Mouse (Mus musculus): ENCODE data around the gene Plet1.

Gene Plet1

DNA sequence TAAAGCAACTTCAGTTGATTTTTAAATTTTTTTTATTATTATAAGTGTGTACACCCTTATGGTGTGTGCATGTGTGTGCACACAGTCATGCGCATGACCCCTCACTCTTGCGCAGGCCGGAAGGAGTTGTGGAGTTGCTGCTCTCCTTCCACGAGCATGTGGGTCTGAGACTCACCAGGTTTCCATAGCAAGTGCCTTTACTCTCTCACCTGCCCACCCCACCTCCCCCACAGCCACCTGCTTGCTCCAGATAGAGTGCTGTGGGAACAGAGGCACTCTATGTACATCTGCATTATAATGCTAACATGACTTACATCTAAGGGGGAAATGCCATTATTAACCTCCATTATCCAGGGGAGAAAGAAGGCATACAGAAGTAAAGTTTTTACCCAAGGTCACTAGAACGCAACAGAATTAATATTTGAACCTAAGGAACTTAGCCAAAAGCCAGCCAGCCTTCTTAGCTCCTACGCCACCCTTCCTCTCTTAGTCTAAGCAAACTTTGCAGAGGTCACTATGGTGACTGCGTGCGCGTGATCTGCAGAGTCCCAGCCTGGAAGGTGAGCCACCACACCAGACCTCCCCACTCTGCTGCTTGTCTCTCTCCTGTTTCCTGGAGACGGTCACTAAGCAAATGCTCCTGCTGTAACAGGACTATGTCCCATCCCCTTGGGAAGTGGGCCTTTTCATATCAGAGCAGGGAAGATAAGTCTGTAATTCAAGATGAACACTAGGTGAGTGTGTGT, 1.3 kb downstream of the Plet1 start:
- DNase-seq (ENCODE audit: low spot score in 2 of 2), result no peak

DNA sequence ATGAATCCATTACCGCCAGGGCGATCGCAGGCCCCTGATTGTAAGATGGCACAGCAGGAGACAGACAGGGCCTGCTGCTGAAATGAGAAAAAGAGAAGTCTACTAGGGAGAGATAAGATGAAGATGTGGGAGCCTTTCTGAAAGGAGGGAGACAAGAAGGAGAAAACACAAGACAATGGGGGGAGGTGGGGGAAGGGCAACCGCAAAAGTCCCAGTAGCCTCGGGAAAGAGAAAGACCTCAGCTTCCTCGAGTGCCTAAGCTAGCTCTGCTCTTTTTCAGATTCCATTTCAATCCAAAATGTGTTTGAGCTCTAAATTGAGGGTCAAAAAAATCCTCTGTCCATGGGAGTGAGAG, 1.8 kb downstream of the Plet1 start:
- no peak for DNase-seq (ENCODE audit: low spot score in 2 of 2)

DNA sequence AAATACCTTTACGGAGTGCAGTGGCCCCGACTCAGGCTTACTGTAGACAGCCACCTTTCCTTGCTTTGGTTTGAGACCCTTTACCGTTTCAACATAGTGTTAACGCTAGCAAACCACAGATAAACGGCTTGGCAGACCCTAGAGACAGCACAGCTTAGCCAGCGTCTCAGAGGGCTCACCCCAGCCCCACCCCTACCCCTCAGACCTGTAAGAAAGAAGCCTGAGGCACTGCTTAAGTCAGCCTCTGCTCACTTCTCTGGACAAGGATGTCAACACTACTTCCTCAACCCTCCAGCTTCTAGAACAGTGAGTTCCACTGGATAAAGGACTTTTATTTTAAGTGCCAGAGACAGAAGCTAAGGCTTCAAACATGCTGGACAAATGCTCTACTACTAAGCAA, 2.2 kb downstream of the Plet1 start:
- DNase-seq (ENCODE audit: low spot score in 2 of 2), result no peak

DNA sequence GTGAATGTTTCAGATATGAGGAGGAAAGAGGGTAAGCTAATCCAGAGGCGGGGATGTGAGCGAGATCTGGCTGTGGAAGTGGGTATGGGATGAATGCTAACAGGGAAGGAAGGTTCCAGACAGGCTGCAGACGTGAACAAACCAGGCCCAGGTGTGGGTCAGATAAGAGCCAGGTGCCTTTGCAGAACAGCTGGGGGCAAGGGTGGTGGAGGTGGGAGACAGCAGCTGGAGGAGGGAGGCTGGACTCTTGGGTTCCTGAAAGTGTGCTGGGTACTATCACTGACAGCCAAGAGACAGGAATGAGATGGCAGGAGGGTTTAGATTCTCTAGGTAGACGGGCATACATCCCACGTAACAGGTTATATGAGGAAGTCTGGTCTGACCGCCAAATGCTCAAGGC, 2.8 kb downstream of the Plet1 start:
- no peak for DNase-seq (ENCODE audit: low spot score in 2 of 2)

DNA sequence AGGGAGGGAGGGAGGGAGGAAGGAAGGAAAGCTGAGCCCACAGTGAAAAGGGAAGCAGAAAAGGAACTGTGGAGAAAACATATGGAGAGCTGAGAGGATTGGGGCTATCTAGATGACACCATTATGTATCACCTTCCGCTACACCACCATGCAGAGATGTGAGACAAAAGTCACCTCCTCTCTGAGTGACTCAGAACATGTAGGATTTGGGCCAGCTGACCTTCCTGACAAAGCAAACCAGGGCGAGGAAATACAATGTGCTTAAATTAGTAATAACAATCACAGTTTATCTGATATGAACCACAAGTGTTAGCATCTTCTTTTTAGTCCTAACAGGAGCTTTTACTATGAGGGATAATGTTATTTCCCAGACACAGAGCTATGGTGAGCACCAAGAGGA, 3.2 kb downstream of the Plet1 start:
- no peak for DNase-seq (ENCODE audit: low spot score in 2 of 2)

DNA sequence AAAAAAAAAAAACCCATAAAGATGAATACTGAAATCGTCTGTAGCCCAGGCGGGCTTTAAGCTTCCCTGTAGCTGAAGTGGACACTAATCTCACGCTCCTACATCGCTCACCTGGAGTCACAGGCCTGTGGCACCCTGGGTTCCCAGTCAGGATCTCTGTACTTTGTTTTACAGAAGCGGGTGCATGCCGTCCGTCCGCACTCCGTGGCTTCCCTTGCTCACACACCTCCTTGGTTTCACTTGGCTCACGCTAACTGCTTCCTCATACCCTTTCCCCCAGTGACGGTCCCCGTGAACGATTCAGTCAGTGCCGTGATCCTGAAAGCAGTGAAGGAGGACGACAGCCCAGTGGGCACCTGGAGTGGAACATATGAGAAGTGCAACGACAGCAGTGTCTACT, 4.5 kb downstream of the Plet1 start:
- no peak for DNase-seq (ENCODE audit: low spot score in 2 of 2)

DNA sequence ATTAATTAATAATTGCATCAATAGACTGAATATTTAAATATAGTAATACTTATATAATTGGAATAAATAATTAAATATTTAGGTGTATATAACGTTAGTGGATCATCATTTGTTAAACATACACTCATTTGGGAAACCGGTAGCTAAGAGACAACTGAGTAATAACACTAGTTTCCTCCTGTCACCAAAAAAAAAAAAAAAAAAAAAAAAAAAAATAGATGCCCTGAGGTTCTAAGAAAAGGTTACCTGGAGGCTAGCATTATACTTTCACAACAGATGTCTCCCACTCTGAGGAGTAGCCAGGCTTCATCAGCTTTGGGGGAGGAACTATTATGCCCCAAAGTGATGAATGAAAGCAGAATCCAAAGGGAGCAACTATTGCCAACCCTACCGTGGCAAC, 5.5 kb downstream of the Plet1 start:
- DNase-seq (ENCODE audit: low spot score in 2 of 2), result no peak

DNA sequence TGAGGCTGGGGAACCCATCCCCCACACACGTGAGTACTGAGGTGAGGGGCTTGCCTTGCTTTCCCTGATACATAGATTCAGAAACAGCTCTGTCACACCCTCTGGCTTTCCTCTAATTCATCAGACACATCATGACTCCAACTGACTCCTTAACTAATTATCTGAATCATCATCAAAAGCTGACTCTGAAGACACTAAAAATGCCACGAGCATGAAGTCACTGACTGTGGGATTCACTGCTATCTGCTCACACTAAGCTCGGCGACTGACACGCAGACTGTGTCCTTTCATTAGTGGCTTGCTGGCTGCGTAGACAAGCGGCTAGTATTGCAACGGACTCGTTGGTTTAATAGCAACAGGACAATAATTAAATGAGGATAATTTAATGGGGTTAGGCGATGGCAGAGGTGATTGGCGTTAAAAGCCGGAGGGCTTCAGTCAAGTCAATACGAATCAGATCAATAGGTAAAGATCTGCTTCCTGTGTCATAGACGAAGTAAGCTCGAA, 6.2 kb downstream of the Plet1 start:
- DNase-seq (ENCODE audit: low spot score in 2 of 2), result no peak

DNA sequence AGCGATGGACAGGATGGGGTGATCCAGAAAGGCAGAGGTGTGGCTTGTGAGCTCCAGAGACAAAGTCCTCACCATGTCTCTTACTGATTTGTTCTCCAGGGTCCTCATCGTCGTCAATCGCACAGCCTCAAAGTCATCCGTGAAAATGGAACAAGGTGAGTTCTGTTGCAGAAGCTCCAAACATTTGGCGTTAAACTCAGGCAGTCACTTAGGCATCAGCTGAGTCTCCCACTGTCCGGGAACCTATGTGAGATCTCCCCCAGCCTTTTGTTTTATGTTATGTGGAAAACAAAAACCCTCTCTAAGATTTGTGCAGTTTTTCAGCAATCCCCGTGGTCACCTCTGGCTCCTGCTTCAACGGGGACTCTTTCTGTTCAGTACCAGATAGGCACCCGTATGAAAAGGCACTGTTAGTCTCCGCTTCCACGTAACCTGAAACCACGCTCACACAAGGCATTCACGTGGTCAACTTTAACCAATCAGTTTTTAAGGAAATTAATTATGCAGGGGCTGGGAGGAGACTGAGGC, 6.7 kb downstream of the Plet1 start:
- DNase-seq (ENCODE audit: low spot score in 2 of 2), result no peak

DNA sequence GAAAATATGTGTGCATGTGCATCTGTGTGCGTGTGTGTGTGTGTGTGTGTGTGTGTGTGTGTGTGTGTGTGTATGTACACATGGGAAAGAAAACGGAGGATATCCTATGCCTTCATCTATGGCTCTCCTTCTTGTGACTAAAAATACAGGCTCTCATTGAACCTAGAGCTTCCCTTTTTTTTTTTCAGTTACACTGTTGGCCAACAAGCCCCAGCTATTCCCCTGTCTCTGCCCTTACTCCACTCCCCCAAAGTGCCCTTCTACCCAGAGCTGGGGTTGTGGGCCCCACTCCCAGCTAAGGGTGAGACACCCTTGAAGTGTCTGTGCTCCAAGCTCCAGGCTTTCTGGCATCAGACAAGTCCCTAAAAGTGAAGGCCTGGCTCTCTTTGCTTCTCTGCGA, 8.6 kb downstream of the Plet1 start:
- DNase-seq (ENCODE audit: low spot score in 2 of 2), result no peak

DNA sequence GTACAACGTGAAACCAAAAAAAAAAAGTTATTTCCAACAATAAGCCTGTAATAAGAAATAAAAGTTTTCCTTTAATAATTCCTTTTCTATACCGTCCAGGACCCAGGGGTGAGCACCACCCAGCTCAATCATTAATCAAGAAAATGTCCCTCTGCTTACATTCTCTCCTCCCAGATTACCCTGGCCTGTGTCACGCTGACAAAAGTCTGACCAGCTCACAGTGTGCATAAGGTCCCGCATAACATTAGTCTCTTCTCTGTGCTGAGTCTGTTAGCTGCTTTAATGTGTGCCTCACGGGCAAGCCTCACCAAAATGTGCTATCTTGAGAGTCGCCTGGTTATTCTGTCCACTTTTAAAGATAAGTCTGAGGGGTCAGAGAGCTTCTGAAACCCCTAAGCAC, 11.1 kb downstream of the Plet1 start:
- no peak for DNase-seq (ENCODE audit: low spot score in 2 of 2)

DNA sequence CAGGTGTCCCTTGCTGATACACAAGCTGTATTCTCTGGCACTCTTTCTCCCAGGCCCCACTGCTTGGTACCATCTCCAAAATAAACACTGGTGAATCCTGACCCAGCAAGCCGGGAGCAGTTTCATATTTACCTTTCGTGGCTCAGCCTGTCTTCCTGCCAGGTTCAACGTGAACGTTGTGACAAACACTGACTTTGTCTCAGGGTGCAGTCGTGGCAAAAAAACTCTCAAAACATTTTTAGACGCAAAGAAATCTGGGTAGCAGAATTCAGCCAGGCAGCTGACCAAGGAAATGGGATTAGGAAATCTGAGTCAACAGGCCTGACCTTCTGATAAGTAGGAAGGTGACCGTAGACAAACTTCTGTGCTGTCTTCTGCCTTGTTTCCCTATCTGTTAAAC, 13.2 kb downstream of the Plet1 start:
- DNase-seq (ENCODE audit: low spot score in 2 of 2), result no peak

DNA sequence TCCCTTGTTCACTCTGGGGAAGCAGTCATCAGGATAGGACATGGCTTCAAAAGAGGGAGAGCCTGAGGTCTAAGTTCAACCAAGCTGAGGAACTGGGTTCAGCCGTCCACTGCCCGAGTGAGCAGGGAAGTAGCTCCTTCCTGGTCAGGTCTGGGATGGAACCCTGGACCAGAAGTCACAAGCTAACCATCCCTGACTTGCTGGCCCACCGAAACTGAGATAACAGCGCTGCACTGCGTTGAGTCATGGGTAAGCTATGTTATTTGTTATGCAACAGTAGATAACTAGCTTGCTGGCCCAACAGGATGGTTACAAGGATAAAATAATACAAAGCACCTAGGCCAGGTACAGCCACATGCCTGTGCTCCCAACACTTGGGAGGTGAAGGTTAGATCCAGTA, 21.1 kb downstream of the Plet1 start:
- DNase-seq (ENCODE audit: low spot score in 2 of 2), result no peak

DNA sequence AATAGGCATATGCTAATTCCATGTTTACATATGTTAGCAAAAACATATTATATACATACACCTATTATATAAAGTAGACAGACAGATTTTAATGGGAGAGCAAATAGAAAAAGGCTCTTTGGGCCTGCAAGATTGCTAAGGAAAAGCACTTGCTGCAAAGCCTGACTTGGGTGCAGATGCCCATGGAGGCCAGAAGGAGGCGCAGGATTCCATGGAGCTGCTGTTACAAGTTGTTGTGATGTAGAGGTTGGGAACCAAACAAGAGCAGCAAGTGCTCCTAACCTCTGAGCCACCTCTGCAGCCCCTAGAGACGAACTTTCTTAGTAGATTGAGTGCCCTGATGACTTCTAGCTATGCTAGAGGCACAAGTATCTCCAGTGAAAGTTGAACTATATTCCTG, 24.5 kb downstream of the Plet1 start:
- DNase-seq (ENCODE audit: low spot score in 2 of 2), result no peak

DNA sequence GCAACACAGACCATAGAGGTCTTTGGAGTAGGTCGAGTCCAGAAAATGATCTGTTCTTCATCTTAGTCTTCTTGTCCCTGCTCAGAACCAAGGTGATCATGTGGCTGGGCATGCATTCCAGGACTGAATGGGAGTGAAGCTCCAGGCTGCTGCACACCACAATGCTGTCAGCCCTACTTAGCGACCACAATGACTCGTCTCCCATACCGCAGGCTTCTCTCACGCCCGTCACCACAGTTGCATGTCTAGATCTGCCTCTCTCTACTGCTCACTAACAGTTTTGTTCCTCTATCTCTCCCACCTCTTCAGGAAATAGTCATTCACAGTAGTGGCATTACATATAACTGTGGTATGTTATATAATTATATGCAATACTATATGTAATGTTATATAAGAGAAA, 26.4 kb downstream of the Plet1 start:
- no peak for DNase-seq (ENCODE audit: low spot score in 2 of 2)

DNA sequence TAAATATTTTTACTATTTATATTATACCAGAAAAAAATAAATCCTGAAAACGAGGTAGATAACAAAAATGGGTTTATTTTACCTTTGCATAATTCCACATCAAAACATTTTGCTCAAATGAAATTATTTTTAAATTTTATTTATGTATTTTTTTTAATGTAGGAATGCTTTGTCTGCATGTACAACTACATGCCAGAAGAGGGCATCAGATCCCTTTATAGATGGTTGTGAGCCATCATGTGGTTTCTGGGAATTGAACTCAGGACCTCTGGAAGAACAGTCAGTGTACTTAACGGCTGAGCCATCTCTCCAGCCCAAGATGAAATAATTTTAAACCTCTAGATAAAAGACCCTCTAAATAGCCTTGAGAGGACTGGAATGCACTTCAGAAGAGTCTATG, 27.2 kb downstream of the Plet1 start:
- DNase-seq (ENCODE audit: low spot score in 2 of 2), result no peak

DNA sequence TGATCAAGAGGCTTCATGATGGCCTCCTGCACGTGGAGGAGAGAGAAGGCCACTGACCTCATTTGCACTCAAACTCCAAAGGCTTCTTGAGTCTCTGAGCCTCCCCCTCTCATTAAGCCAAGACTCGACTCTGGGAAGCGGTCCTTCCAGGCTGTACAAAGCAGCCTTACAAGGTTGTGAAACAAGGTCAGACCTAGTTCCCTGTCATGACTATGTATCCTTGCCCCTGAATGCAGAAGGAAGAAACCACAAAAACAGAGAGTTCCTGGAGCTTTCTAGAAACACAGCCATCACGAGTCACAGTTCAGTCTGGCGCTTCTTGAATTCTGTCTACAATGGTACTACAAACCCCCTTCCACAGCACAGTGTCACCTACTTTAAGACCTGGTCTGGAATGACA, 28.2 kb downstream of the Plet1 start:
- DNase-seq (ENCODE audit: low spot score in 2 of 2), result no peak

DNA sequence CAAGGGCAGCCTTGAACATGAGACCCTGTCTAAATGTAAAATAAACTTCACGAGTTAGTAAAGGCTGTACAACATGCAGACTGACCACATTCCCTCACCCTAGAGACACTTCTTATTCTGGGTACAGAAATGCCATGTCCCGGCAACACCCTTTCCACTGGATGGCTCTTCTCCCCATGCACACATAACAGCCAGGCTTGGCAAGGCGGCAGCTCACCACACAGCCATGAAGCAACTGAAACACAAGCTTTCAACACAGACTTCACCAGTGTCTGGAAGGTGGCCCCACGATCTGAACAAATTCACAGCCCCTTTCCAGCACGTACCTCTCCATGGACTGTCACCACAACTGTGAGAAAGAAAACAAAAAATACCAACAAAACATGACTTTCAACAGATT, 30.6 kb downstream of the Plet1 start:
- DNase-seq (ENCODE audit: low spot score in 2 of 2), result no peak

DNA sequence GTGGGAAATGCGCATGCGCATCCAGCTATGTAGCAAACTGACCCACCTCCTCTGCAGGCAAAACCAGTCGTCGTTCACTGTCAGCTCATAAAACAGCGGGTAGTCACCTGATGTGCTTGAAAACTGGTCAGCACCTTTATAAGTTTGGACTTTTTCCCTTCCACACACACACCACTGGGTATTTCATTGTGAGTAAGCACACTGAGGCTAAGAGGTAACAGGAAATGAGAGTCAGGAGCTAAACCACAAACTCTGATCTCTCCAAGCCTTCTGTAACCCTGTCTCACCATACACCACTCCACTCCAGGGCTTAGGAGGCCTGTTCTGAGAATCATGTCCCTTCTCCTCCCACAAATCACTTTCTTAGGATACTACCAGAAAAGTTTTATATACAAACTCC, 31.3 kb downstream of the Plet1 start:
- DNase-seq (ENCODE audit: low spot score in 2 of 2), result no peak

DNA sequence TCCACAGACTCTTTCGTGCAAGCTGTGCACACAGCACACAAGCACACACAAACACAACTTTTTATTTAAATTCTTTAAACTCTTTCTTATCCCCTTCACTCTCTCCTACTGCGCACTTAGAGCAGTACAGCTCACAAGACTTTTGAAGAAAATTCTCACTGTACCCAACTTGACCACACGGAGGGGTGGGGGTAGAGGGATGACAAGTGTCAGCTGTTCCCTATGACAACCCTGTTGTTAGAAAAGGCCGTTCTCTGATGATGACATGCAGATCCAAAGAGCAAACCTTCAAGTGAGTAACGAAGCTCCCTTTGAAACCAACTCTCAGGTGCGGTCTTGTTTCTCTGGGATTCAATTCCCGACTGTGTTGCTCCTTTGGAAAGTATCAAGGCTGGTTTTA, 33.5 kb downstream of the Plet1 start:
- DNase-seq (ENCODE audit: low spot score in 2 of 2), result no peak

DNA sequence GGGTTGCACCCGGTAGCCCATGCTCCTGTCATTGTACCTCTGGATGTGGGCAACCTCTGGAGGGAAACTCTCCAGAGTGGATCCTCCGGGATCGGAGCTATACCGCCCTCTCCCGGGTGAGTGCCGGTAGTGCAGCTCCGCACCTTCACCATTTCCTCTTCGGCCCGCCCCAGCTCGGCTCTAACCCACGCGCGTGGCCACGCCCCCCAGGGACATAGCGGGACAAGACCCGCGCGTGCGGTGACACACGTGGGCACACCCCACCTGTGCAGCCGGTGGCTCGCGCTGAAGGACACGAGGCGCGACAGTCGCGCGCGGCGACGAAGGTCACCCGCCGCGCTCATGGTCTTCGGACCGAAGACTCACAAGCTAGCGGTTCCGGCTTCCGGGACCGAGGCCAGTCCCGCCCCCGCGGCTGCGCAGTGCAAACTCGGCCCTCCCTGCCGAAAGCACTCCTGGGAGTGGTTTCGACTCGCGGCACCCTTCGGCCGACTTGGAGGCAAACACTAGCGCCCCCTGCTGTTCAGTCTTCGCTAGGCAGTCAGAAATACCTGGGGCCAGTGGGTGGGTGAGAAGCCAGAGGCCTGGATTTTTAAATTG, 34.1 kb downstream of the Plet1 start, which contains the start of gene Pts:
Gene Pts (minus strand): TSS at position 432 of the 600 bp plus-strand sequence.
- peak; percentile 87 to 97 for DNase-seq (ENCODE audit: low spot score in 2 of 2)

DNA sequence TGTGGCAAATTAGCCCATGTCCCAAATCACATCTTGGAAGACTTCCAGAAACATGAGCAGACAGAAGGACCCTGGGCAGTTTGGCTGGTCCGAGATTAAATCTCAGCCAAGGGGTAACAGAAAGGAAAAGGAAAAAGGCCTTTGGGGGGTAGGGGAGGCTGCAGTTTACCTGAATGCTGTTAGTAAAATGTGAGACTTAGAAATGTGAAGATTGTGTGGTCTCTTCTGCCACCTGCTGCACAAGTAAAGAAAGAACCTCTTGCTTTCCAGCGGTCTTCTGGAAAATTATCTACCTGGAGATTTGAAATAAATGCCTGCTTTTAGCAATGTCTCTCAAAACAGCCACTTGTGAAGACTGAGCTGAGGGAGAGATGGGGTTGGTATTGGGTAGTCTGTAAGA, 36.6 kb downstream of the Plet1 start:
- peak in 1 of 2 experiments; percentile 45 for DNase-seq (ENCODE audit: low spot score in 2 of 2)

DNA sequence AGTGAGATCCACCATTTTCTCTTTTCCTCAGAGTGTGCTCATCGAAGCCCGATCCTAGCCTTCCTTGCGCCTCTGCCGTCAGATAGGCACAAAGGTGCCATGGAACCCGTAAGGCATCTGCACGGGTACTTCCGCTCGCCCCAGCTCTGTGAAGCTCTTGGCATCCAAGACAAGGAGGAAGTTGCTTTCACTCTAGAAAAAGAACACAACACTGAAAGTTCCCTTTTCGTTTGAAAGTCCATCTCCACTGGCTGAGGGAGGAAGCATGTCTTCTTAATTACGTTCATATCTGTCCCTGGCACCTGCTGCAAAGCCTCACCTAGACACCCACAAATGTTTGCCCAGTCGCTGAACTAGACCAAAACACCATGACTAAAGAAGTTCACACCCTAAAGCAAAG, 39.0 kb downstream of the Plet1 start:
- no peak for DNase-seq (ENCODE audit: low spot score in 2 of 2)

DNA sequence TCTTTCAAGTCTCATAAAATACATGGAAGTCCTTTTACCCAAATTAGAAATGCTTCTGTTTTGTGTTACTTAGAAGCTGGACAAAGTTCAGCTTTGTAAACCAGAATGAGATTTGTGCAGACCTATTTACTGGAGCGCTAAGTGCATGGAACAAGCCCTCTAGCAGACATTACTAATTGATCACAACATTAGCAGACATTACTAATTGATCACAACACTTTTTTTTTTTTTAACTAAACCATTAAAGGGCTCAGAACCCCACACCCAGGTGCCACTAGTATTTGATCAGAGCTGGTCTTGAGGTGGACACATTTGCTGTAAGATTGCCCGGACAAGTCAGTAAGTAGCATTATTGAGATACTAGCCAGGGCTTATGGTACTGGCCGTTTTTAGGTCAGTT, 39.5 kb downstream of the Plet1 start:
- no peak for DNase-seq (ENCODE audit: low spot score in 2 of 2)

Measured in left cerebral cortex, adult 9 months (tissue).